Mouse (Mus musculus) left cerebral cortex, postnatal 25 days (tissue): ENCODE results near the gene Dnaja2. TPM values are rescaled to one million over a fixed set of nuclear protein-coding genes. Genes with fewer than 3 reads are reported as not detected.

Source experiments
- DNase-seq, 2 experiments: peaks; one replicate each; pipeline ENCODE4 v3.0.0; 2022; ENCODE audit warnings: low spot score in 2 of 2, mixed read lengths in 1 of 2
- intact Hi-C: fragments of 180-260 bp; cut with DNase I; formaldehyde crosslinking; loops from one replicate; pipeline ENCODE4 v1.15.1; 2025
- total RNA-seq, 2 experiments: library from RNA; stranded (reverse); gene quantifications; 2 replicates each; pipeline ENCODE4 v1.2.3; 2021

Gene Dnaja2
- total RNA-seq, 2 experiments from 2014 or later = 167 to 190 TPM

DNA sequence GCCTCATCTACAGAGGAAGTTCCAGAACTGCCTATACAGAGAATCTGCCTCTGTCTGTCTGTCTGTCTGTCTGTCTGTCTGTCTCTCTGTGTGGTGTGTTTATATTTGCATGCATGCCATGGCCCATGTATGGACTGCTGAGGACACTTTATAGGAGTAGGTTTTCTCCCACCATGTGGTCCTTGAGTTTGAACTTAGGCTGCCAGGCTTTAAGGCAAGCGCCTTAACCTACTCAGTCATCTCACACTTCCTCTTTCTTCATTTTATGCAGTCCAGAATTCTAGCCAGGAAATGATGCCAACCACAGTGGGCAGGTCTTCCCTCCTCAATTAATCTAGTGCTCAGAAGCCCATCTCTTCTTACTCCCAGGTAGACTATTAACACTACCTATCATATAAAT lies 4.1 kb upstream of the Dnaja2 start:
- intact Hi-C loops = loop anchor here (10.0 kb wide), 1 partner anchor 254 kb away; no protein-coding TSS in a partner anchor
- DNase-seq = no peak

DNA sequence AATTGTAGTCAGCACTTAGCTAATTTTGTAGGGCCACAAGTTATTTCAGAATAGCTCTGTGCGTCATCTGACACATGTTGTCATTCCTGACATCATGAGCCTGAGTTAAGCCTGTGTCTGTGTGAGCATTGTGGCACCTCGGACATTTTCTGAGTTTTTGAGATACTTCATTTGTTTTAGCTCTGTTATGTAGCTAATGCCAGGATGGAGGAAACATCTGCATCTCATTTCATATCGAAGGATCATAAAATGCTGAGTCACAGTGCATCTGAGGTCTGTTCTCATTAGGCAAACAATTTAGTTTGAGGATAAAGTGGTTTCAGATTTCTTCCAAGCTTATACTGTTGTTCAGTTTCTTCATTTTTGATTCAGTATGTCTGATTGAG lies 2.5 kb upstream of the Dnaja2 start:
- no peak for DNase-seq
- intact Hi-C loops = loop anchor here (10.0 kb wide), 1 partner anchor 253 kb away; no protein-coding TSS in a partner anchor

DNA sequence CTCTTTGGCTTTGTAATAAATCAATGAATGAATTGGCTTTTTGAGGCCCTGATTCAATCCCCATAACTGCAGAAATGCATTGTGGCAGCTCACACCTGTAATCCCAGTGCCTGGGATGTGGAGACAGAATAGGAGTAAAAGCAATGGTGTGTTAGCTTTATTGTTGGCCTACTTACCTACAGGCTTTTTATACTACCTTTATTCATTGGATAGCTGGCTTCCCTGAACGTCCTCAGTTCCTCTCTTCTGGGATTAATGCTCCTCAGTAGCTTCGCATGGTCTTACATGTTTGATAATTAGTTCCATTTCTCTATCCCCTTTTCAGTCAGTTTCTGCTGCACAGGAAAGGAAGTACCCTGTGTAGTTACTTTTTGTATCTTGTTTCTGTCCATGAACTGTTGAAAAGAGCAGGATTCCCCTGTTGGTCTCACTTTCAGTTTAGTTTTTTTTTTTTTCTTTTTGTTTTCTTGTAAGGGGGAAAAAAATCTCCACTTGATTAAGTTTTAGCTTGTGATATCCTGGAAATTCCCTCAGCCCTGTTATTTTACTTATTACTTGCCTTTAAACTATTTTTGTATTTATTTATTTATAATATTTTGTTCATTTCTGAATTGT lies 1.9 kb upstream of the Dnaja2 start:
- no peak for DNase-seq
- intact Hi-C loops = loop anchor here (10.0 kb wide), 1 partner anchor 252 kb away; no protein-coding TSS in a partner anchor

DNA sequence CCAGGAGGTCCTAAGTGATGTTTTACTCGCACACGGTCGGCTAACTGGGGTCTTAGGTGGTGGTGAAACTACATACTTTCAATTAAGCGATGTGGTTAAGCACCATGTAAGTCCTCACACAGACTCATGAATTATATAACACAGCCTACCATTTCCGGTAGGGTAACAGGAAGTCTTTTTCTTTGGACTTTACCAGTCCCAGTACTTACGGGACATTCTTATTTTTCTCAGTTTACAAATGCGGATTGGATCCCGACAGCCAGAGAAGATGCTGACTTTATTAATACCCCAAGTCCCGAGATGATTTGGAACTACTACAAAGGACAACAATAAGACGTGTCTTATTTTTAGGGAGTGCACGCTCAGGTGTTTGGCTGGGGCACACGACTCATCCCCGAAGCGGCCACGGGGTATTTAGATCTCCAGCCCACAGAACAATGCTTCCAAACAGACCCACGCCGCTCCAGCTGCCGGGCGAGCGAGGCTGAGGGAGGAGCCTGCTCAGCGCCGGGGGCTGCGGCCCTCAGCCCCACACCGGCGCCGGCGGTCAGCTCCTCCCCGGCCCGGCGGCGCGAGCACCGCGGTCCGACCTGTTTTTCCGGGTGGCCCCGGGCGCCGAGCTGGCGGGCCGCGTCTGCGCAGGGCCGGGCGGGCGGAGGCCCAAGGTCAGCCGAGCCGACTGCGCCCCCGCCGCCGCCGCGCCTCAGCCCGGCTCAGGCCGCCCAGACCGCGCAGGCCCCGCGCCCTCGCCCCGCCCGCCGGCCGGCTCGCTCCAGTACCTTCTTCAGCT lies 558 bp downstream of the Dnaja2 start:
- intact Hi-C loops = loop anchor here (10.0 kb wide), 1 partner anchor 250 kb away; no protein-coding TSS in a partner anchor
- peak; percentile 46 to 63 for DNase-seq

DNA sequence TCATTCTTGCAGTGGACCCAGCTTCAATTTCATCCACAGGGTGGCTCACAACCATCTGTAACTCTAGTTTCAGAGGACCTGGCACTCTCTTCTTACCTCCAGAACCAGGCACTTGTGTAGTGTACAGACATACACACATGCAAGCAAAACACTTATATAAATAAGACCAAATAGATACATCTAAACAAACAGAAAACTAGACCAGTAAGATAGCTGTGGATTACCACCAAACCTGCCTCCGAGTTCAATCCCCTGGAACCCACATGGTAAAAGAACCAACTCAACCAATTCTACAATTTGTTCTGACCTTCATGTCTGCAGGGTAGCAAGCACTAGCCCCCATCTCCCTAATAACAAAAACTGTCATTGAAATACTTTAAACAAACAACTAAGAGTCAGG lies 3.2 kb downstream of the Dnaja2 start:
- no peak for DNase-seq
- intact Hi-C loops = loop anchor here (10.0 kb wide), 1 partner anchor 247 kb away; no protein-coding TSS in a partner anchor

DNA sequence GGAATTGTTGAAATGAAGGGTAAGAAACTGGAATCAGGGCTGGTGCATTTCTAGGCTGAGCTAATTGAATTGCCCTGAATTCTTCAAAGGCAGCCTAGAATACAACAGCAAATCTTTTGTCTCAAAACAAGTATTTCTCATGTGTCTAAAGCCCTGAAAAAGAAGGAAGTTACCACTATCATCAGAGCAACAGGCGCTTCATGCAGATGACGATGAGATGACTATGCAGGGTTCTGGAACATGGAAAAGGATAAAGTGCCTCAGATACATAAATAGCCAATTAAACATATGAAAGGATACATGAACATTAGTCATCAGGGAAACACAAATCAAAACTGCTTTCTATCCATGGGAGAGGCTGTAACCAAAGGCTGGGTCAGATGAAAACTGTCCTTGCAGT lies 18.8 kb downstream of the Dnaja2 start:
- DNase-seq = no peak
- intact Hi-C loops = no loop called here

DNA sequence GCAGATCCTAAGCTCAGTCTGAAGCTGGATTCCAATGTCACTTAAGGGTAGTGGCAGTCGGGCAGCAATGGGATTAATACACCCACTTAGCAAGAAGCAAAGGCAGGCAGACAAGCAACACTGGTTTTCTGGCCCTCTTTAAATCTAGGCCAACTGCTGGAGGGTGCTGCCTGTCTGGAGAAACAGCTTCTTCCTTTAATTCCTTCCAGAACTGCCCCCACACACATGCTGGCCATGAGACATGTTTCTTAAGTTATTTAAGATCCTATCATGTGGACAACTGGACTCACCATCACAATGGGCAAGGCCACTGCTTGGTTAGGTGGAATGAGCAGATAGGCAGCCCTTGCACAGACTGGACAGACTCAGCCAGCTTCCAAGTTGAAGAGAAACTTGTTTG lies 21.0 kb downstream of the Dnaja2 start:
- peak in 1 of 2 experiments; percentile 85 for DNase-seq
- intact Hi-C loops = no loop called here

DNA sequence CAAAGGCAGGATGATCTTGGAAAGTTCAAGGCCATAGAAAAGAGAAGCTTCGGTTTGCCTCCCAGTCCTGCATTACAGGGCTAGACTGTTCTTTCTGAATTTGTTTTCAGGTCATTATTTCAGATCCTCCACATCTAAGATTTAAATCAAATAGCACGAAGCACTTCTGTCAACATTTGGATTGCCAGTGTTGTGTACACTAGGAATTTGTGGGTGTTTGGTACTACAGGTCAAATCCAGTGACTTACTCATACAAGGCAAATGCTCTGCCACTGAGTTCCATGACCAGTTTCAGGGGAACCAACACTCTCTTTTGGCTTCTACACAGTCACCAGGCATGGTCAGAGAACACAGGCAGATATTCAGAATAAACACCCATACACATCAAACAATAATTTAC lies 21.7 kb downstream of the Dnaja2 start:
- DNase-seq = no peak
- intact Hi-C loops = no loop called here

DNA sequence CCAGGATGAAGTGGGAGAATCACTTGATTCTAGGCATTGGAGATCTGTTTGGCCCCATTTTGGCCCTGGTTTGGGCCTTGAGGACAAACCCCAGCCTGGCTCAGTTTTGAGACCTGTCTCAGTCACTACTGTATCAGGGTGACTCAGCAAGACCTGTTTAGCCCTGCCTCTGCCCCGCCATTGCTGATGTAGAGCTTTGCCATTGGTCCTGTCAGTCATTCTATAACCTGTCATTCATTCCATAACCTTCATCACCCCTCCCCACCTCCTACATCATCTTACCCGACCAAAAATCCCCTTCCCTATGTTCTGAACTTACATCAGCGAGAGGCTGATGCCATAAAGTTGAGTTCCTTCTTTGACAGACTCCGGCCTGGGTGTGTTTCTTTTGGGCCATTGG lies 22.3 kb downstream of the Dnaja2 start:
- intact Hi-C loops = no loop called here
- DNase-seq = no peak

DNA sequence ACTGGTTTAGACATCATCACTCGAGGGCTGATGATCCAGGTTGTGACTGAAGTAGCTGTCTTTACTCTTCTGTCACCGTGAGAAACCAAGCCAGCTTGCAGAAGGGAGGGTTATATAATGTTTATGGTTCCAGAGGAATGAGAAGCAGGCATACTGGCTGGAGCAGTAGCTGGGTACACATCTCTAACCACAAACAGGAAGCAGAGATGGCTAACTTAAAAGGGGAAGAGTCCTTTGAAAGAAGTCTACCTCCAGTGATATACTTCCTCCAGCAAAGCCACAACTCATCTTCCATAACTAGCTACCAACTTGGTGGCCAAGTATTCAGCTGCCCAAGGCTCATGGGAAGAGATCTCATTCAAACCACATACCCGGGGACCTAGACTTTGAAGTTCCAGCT lies 23.7 kb downstream of the Dnaja2 start:
- no peak for DNase-seq
- intact Hi-C loops = no loop called here

DNA sequence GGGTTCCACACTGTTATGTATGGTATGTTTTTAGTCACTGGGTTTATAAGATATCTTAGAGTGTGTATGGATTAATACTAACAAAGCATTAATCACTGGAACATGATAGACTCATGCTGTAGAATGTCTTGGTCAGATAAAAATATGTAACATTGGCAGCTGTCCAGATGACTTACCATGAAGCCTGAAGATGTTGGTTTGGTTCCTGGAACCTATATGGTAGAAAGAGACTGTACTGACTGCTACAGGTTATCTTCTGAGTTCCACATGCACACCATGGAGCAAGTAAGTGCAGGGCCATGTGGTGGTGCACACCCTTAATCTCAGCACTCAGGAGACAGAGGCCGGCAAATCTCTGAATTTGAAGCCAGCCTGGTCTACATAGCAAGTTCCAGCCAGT lies 24.4 kb downstream of the Dnaja2 start:
- intact Hi-C loops = no loop called here
- DNase-seq = no peak

DNA sequence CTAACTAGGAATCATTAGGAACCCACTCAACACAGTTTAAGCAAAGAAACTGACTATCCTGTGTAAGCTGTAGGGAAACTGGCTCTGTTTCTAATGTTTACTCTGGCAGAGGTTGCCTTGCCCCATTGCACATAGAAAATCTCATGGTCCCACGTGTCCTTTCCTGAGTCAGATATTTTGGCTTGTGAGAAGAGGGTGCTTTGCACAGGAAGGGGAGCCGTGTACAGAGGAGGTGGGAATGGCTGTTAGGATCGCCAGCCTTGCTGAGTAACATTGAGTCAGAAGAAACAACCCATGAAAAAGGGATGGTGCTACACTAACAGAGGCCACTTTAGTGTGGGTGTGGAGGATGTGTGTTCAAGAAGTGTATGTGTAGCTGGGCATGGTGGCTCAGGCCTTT lies 26.2 kb downstream of the Dnaja2 start:
- intact Hi-C loops = no loop called here
- peak in 1 of 2 experiments; percentile 49 for DNase-seq

DNA sequence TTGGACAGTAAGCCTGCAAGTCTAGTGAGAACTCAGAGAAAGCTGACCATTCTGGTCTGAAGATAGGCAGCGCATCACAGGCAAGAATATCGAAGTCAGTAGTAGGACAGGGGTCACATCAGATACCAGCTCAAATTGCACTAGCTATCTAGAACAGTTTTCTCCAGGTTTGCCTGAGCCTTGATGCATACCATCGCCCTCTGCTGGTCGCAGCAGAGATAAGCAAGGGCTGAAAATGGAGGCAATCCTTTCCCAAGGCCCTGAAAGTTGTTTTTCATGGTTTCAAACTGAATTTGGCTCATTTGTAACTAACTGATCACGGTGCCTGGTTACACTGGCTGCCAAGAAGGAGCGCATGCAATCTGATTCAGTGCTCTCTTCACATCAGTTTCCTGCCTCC lies 29.0 kb downstream of the Dnaja2 start:
- intact Hi-C loops = loop anchor here (1.0 kb wide), 1 partner anchor 70 kb away; no protein-coding TSS in a partner anchor

DNA sequence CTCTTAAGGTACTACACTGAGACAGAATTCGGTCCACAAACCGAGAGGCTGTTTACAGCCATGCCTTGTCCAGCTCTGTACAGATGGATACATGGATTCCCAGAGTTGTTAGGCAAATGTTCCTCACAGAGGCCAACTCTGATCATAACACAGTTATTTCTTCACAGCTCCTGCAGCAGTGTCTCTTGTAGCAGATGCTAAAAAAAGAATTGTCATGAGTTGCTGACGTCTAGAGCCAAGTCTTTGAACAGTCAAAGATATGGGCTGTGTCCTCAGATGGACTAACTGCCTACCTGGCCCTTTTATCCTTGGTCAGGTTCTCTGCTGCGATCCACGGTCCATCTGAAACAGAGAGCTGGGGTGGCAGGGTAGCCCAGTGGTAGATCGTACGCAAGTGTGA lies 31.1 kb downstream of the Dnaja2 start:
- intact Hi-C loops = no loop called here
- peak in 1 of 2 experiments; percentile 57 for DNase-seq

More for the DNA sequence above, 29.0 kb downstream of the Dnaja2 start:
- DNase-seq = peak; percentile 68 to 75

DNA sequence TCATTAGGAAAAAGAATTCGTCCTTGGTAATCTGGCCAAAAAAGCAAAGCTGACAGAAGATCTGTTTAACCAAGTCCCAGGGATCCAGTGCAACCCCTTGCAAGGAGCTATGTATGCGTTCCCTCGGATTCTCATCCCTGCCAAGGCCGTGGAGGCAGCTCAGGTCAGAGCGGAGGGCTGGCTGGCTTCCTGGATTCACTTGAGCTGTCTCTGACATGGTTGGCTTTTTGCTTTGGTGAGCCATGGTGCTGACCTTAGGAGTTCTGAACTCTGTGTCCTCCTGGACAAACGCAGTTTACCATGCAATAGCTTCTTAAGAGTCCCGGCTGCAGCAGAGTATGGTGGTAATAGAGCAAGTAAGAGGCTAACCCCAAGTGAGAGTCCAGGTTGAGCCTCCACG lies 33.8 kb downstream of the Dnaja2 start:
- intact Hi-C loops = no loop called here
- no peak for DNase-seq

DNA sequence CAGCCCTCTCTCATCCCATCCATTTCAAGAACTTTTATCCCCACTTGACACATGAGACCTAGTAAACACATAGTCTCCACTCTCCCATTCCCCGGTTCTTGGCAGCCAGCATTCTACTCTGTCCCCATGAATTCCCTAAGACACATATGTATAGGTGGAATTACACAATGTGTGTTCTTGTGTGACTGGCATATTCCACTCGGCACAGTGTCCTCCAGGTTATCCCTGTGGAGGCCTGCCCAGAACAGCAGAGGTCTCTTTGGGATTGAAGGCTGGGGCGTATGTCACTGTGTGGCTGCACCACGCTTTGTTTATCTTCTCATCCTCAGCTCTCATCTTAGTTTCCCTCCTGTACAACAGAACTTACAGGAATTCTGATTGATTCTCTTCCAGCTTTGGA lies 34.6 kb downstream of the Dnaja2 start:
- DNase-seq = no peak
- intact Hi-C loops = no loop called here

DNA sequence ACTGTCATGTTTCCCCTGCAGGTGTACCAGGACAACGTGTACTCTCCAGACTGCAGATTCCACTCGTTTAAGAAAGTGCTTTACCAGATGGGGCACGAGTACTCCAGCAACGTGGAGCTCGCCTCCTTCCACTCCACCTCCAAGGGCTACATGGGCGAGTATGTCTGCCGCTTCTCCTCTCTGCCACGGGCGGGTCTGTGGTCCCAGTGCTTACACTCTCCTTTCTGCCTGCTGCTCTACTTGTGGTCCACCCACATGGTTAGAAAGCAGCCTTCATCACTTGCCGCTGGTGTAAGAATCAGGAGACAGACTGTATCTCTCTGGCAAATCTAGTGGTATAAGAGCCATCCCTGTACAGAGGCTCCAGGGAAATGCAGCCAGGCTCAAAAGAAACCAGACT lies 37.2 kb downstream of the Dnaja2 start:
- DNase-seq = peak; percentile 40 to 86
- intact Hi-C loops = loop anchor here (1.0 kb wide), 1 partner anchor 26 kb away; the partner anchor contains the start of gene Gpt2

DNA sequence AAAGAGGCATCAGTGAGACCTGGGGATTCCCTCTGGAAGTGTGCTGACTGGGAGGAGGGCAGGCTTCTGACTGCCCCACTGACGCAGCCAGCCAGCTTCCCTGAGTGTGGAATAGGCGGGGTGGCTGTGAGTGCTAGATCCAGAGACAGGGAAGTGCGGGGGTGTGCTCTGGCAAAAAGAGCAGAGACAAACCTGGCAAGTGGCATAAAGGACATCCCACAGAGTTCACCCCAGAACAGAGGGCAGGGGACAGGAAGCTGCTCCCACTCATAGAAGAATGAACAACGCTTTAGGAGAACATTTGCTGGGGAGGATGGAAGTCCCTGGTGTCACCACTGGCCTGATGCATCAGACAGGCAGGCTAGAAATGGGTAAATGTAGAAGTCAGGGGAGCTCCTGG lies 37.8 kb downstream of the Dnaja2 start:
- intact Hi-C loops = loop anchor here (1.0 kb wide), 1 partner anchor 25 kb away; the partner anchor contains the start of gene Gpt2
- DNase-seq = peak; percentile 42 to 90

DNA sequence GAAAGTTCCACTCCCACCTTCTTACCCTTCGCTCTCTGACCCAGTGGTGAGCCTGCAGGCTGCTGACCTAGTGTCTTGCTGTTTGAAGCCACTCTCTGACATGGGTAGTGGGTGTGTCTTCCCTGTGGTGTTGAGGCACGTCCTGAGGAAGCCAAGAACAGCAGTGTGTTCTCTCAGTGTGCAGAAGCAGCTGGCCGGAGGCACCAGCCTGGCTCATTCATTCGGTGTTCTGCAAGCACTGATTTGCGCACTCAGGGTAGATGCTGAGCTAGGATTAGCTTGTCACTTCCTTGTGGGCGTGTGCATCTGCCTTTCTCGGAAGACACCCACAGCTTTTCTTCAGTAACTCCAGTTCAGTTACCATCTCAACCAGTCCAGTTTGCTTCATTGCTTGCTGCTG lies 39.8 kb downstream of the Dnaja2 start:
- intact Hi-C loops = no loop called here
- DNase-seq = peak; percentile 78 to 96

DNA sequence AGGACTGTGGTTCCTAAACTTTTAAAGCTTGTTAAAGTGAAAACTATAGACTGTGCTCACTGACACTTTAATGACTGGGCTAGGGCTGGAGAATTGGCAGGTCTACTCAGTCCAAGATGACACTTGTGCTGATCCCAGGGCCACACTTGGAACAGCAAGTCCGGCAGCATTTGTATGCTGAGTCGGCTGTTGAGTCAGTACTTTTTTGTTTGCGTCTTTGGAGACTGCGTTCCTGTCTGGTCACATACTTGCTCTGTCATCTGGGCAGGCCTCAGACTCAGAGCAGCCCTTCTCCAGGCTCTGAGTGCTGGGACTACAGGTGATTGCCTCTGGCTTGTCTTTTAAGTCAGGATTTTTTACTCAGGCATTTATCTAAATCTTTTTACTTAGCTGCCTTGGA lies 41.9 kb downstream of the Dnaja2 start:
- DNase-seq = no peak
- intact Hi-C loops = no loop called here

DNA sequence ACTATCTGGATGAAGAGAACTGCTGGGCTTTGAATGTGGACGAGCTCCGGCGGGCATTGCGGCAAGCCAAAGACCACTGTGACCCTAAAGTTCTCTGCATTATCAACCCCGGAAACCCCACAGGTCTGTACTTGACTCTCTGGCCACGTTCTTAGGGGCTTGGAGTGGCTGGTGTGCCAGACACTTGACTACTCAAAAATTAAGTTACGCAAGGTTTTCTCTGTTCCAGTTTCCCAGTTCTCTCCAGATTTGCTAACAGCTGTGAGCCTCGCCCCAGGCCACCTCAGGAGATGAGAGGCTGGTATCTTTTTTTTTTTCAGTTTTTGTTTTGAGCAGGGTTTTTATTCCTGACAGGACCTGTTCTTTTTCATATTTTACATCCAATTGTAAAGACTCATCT lies 42.9 kb downstream of the Dnaja2 start:
- intact Hi-C loops = no loop called here
- no peak for DNase-seq
